Mouse (Mus musculus): ENCODE data around the gene Tm9sf3. TPM values are rescaled to one million over a fixed set of nuclear protein-coding genes. Genes with fewer than 3 reads are reported as not detected.
A peak's percentile ranks its signal among the peaks of the same experiment; 100 is the strongest.
"Not testable (repeated sequence)": the region's sequence is repeated elsewhere in the genome, so short reads cannot be mapped to it uniquely, and the experiment has no call there.

Tm9sf3 gene
- total RNA-seq (2014; fragmentation: Nextera tagmentation): 59.1 and 63.9 TPM in 2 replicates
- total RNA-seq (2017): 180 and 214 TPM in 2 replicates

DNA sequence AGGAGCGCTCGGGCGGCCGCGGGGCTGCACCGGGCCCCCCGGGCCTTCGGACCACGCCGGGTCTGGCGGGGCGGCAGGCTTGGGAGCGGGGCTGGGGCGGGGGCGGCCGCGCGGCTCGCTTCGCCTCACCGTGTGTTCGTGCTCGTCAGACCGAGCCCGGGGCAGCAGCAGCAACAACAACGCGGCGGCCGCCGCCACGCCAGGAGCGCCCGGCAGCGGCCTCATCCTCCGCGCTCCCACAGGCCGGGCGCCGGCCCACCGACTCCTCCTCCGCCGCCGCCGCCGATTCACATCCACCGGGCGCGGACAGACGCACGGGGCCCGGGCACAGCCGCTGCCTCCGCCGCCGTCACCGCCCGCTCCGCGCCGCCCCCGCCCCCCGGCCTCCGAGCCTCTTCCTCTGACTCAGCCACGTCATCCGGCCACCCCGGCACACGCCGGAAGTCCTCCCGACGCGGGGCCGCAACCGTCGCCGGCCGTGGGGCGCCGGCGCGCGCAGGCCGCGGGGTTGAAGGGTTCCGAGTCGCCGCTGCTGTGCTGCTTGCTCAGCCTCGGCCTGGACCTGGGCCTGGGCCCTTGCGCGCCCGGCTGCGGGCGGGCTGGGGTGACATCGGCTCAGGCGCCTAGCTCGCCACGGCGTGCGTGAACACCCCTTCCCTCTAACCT lies at the start of gene Tm9sf3:
Tm9sf3 (minus strand) TSS at position 368 of the 666 bp plus-strand sequence.
- peak; percentile 71 for ATAC-seq (replicated peaks; ENCODE audit: low FRiP score, low TSS enrichment, poor library complexity, severe bottlenecking)

DNA sequence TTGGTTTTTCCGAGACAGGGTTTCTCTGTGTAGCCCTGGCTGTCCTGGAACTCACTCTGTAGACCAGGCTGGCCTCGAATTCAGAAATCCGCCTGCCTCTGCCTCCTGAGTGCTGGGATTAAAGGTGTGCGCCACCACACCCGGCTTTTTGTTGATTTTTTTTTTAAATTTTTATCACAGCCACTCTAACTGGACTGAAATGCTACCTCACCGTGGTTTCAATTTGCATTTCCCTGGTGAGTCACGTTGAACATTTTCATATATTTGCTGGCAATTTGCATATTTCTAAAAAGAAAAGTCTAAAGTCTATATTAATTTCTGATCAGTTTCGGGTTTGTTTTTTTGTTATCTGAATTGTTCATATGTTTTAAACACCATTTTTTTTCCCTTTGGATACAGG lies 48.8 kb upstream of the Tm9sf3 start:
- not testable (repeated sequence) for ATAC-seq (replicated peaks; ENCODE audit: low FRiP score, low TSS enrichment, poor library complexity, severe bottlenecking)

DNA sequence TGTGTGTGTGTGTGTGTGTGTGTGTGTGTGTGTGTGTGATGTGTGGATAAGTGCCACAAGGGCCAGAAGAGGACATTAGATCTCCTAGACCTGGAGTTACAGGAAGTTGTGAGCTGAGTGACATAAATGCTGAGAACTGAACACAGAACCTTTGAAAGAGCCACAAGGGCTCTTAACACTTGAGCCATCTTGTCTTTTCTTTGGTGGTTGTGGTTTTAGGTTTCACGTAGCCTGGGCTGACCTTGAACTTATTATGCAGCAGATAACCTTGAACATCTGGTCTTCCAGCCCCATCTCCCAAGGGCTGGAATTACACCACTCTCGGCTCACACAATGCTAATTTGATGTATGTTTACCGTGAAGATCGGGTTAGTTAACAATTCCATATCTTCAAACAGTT lies 48.2 kb upstream of the Tm9sf3 start:
- no peak for ATAC-seq (replicated peaks; ENCODE audit: low FRiP score, low TSS enrichment, poor library complexity, severe bottlenecking)

DNA sequence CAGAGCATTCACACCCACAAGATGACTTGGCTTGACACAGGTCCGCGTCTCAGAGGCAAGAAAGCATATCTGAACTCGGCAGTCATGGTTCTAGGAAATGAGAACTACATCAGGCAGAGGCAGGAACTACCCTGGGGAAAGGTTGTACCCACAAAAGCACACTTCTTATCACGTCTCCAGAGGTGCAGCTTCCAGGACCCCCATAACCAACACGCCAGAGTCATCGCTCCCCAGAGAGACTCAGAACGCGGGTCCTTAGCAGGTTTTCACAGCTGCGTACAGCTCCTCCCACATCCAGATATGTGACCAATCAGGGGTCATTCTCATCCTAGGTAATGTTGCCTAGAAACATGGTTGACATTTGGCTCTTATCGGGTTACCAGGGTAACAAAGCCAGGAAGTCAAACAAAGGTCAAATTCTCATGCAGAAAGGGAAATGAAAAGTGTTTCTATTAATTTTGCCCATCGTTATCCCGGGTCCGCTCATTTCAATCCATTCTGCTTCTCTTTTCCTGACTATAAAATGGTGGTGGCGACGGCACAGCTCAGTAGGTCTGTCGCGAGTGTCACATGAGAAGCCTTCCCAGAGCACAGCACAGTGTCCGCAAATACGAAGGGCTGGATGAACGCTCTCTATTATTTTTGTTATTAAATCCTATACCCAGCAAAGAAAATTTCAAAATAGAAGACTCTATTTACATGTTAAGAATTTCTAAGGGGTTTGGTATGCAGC lies 47.3 kb upstream of the Tm9sf3 start:
- ATAC-seq (replicated peaks; ENCODE audit: low FRiP score, low TSS enrichment, poor library complexity, severe bottlenecking): peak; percentile 95

DNA sequence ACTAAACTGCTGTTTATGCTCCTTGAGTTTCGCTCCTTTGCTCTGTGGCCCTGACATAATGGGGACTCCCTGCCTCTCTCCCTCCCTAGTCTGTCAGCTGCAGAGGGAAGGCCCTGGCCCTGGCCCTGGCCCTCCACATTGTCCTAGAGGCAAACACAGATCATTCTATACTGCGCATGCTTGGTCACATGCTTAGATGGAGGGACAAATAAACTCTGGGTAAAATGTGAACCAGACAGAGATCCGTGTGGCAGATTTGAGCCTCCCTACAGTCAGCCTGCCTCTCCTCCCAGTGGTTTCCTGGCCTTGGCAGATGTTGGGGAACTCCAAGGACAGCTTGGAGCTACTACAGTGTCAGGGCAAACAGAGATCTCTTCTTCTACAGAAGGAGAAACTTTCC lies 40.1 kb upstream of the Tm9sf3 start:
- ATAC-seq (replicated peaks; ENCODE audit: low FRiP score, low TSS enrichment, poor library complexity, severe bottlenecking): no peak

DNA sequence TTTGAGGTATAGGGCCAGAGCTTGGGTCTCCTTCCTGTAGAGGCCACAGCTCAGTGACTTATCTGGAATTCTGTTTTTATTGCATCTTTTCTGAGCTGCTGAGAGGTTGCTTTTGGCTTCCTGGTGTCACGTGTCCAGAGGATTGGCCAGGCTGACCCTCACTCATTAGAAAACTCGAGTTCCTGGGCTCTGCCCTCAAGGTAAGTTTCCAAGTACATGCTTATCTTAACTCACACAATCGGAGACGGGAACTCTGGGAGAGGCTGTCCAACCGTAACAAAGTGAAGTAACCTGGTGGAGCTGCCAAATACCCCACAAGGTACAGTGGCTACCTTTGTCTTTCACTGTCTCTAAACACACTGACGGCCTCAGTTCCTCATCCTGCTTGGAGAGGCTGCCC lies 39.6 kb upstream of the Tm9sf3 start:
- ATAC-seq (replicated peaks; ENCODE audit: low FRiP score, low TSS enrichment, poor library complexity, severe bottlenecking): no peak

- ATAC-seq (replicated peaks; ENCODE audit: low FRiP score, low TSS enrichment, poor library complexity, severe bottlenecking): no peak
These were observed 38.1 kb upstream of the Tm9sf3 start for GRCm38 (mm10) chr19:41301856-41302255.

DNA sequence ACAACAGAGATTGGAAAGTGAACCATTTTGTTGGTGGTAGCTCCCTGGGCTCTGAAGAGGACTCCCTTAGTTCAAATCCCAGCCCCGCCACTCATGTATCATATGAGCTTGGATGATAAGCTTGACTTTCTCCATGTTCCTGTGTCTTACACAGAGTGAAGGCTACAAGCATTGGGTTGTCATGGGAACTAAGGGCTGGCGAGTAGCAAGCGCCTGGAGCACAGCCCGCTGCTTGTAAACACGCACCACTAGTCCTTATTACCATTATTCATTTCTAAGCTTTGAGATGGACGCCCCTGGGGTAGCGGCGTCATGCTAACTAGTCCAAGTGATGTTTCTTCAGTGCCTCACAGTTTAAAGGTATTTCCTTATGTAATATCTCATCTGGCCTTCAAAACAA lies 35.6 kb upstream of the Tm9sf3 start:
- ATAC-seq (replicated peaks; ENCODE audit: low FRiP score, low TSS enrichment, poor library complexity, severe bottlenecking): no peak

GRCm38 (mm10) chr19:41290952-41291619 lies 27.3 kb upstream of the Tm9sf3 start:
- 0 out of 2 replicates have a peak, but pooled peaks have one; percentile 41 for ATAC-seq (replicated peaks; ENCODE audit: low FRiP score, low TSS enrichment, poor library complexity, severe bottlenecking)

DNA sequence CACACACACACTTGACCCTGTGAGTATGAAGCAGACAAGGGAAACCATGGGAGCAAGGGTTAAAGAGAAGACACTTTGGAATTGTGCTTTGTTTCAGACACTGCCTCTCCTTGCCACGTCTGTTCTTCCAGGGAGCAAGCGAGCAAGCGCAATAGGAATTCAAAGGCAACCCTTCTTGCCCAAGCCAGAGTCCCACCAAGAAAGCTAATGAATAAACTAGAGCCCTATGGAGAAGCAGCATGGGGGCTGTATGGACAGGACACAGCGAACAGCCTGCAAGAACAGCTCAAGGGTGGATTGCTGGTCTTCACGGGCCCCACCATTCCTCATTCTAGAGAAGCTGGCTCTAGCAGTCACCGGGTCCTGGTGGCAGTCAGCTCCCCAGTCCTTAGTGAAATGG lies 24.8 kb upstream of the Tm9sf3 start:
- ATAC-seq (replicated peaks; ENCODE audit: low FRiP score, low TSS enrichment, poor library complexity, severe bottlenecking): no peak

DNA sequence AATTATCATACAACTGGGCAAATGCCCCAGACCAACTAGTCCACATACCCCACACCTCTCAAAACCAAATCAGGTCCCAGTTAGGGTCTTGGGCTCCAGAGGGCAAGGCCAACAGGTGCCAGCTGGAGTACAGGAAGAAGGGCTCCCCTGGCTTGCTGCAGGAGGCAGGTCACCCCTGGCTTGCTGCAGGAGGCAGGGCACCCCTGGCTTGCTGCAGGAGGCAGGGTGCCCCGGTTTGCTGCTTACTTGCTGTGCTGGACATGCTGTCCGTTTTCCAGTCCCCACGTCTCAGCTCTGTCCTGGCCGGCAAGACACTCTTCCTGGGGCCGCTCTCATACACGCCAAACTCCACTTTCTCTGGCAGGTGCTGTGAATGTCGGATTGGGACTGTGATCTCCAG lies 23.4 kb upstream of the Tm9sf3 start:
- ATAC-seq (replicated peaks; ENCODE audit: low FRiP score, low TSS enrichment, poor library complexity, severe bottlenecking): no peak

GRCm38 (mm10) chr19:41284515-41284914 lies 20.7 kb upstream of the Tm9sf3 start:
- no peak for ATAC-seq (replicated peaks; ENCODE audit: low FRiP score, low TSS enrichment, poor library complexity, severe bottlenecking)

DNA sequence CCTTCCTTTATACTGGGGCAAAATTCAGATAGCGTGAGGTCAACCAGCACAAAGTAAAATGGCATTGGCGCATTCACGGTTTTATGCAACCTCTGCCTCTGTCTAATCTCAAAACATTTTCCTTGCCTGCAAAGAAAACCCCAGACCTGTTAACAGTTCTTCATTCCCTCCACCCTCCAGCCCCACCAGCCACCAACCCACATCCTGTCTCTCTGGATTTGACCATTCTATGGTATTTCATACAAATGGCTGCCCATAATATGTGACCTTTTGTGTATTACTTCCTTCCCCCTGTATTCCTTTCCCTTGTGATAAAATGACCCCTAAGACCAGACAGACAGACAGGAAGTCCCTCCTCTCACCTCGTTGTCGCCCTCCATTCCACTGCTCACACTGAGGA lies 18.9 kb upstream of the Tm9sf3 start:
- no peak for ATAC-seq (replicated peaks; ENCODE audit: low FRiP score, low TSS enrichment, poor library complexity, severe bottlenecking)

DNA sequence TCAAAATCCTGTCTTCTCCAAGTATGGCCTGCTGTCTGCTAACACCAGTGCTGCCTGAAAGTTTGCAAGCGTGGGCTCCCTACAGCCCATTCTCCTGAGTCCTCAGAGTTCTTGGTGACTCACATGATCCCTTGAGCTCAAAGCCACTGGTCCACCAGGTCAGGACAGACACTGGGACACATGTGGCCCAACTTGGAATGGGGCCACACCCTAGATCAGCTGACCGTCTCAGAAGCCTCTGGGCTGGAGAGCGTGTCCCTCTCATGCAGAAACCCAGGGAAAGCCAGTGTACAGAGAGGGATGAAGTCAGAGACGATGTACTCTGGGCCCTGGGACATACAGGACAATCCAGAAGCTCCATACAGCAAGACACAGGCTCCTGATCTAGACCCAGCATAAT lies 18.4 kb upstream of the Tm9sf3 start:
- no peak for ATAC-seq (replicated peaks; ENCODE audit: low FRiP score, low TSS enrichment, poor library complexity, severe bottlenecking)

- no peak for ATAC-seq (replicated peaks; ENCODE audit: low FRiP score, low TSS enrichment, poor library complexity, severe bottlenecking)
These were observed 16.0 kb upstream of the Tm9sf3 start for GRCm38 (mm10) chr19:41279724-41280244.

DNA sequence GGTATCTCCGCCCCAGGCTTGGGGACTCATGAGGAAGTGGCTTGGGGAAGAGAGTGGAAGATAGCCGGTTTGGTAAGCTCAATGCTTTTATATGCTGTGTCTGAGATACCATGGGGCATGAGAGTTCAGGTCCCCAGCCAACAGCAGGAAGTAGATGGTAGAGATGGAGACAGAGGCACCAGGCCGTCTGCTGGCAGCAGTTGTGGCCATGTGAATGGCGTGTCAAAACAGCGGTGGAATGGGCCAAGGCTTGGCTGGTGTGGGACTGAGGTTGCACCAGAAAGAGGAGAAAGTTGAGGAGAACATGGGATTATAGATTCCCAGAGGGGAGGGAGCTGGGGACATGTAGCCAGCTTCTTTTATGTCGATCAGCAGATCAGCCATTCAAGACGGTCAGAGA lies 14.8 kb upstream of the Tm9sf3 start:
- ATAC-seq (replicated peaks; ENCODE audit: low FRiP score, low TSS enrichment, poor library complexity, severe bottlenecking): no peak

DNA sequence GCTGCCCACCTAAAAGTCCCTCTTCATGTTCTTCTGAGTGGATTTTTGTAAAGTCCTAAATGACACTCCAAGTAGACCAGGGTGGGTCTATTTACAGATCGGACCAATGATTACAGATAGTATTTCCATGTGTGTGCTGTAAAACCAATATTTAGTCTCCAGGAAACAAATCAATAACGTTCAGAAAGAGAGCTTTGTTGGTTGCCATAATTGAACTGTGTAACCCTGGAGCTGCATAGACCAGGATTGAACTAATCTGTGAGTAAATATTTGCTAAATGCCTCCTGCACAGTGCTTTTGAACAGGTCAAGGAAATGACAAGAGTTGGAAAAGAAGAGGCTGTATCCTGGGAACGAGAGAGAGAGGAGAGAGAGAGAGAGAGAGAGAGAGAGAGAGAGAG lies 11.8 kb upstream of the Tm9sf3 start:
- no peak for ATAC-seq (replicated peaks; ENCODE audit: low FRiP score, low TSS enrichment, poor library complexity, severe bottlenecking)

DNA sequence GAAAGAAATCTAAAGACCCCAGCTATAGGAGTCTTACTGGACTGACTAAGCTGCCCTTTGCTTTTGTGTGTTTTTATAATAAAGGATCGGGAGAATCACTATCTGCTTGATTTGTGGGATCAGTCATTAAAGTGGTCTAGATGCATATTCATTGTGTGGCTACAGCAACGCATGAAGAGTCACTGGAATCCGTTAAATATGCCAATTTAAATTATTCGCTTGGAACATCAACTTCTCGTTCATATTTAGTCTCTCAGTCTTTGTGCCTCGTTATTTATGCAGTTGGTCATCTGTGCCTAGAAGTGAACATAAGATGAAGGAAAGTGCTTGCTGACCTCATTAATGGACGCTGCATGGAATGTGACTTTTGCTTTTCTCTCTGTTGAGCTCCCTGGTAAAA lies 7.1 kb upstream of the Tm9sf3 start:
- no peak for ATAC-seq (replicated peaks; ENCODE audit: low FRiP score, low TSS enrichment, poor library complexity, severe bottlenecking)

GRCm38 (mm10) chr19:41270151-41270727 lies 6.4 kb upstream of the Tm9sf3 start:
- no peak for ATAC-seq (replicated peaks; ENCODE audit: low FRiP score, low TSS enrichment, poor library complexity, severe bottlenecking)

All from megakaryocyte-erythroid progenitor cell, adult 5-6 weeks (primary cell).